8 mouse cellular contexts compared by ENCODE assay signal in genomic region chr13:37506046-37506445, GRCm38 (mm10).
DNase-seq lines count a peak whose midpoint lies in the region; ATAC-seq lines count a peak whose summit lies in the region.

No protein-coding gene starts in this region.

- H3K4me3 ChIP-seq in heart, embryonic 16.5 days (ENCODE audit: low read length), result no peak overlapping the region
- H3K4me3 ChIP-seq in limb, embryonic 15.5 days, result no peak overlapping the region

- no peaks in the 10 kb centered on the region for H3K36me3 ChIP-seq in heart, embryonic 16.5 days (ENCODE audit: control insufficient read depth, insufficient read depth)
- no peaks in the 10 kb centered on the region for H3K36me3 ChIP-seq in limb, embryonic 15.5 days

- no peak overlapping the region for H3K4me2 ChIP-seq in heart, embryonic 16.5 days (ENCODE audit: low read depth, low read length)
- H3K4me2 ChIP-seq in limb, embryonic 15.5 days, result no peak overlapping the region

- ATAC-seq in heart, embryonic 16.5 days (replicated peaks; ENCODE audit: extremely low read depth, insufficient read depth, low FRiP score), result peak; percentile 53
- no peak for ATAC-seq in limb, embryonic 15.5 days (ENCODE audit: insufficient number of reproducible peaks, low FRiP score, low TSS enrichment, low read depth)
- no peak for ATAC-seq in megakaryocyte-erythroid progenitor cell, adult 5-6 weeks (replicated peaks; ENCODE audit: low FRiP score, low TSS enrichment, poor library complexity, severe bottlenecking)

- 53% methylated on average over 10 of the region's 10 CpGs for WGBS in heart, embryonic 16.5 days
- 69% methylated on average over 10 of the region's 10 CpGs for WGBS in limb, embryonic 15.5 days

- peak overlapping the region; percentile 83 for H3K27ac ChIP-seq in heart, embryonic 16.5 days (ENCODE audit: low read length)
- peak overlapping the region; percentile 73; the same call in 1 of the 2 replicates for H3K27ac ChIP-seq in limb, embryonic 15.5 days

- DNase-seq in cerebellum, adult 11-12 months, result peak; percentile 12
- no peak for DNase-seq in cerebellum, adult 9-10 months
- peak; percentile 93 for DNase-seq in adrenal gland, adult 2 months
- DNase-seq in layer of hippocampus, postnatal 10 days (ENCODE audit: low spot score in 2 of 2), result no peak
- DNase-seq in thymus, postnatal 36 days, result no peak

- H3K27me3 ChIP-seq in heart, embryonic 16.5 days (ENCODE audit: control insufficient read depth, insufficient read depth, low read length), result peaks cover 2% of the 10 kb centered on the region; the same call in 1 of the 2 replicates
- H3K27me3 ChIP-seq in limb, embryonic 15.5 days, result no peaks in the 10 kb centered on the region

- peak overlapping the region; percentile 49; the same call in 1 of the 2 replicates for H3K9ac ChIP-seq in heart, embryonic 16.5 days (ENCODE audit: low read length)
- H3K9ac ChIP-seq in limb, embryonic 15.5 days, result no peak overlapping the region

- no peaks in the 10 kb centered on the region for H3K9me3 ChIP-seq in heart, embryonic 16.5 days (replicated peaks; ENCODE audit: control insufficient read depth, low read length)
- H3K9me3 ChIP-seq in limb, embryonic 15.5 days, result no peaks in the 10 kb centered on the region

- H3K4me1 ChIP-seq in heart, embryonic 16.5 days (ENCODE audit: control insufficient read depth, insufficient read depth, low read length), result peaks cover 44% of the 10 kb centered on the region
- peaks cover 47% of the 10 kb centered on the region for H3K4me1 ChIP-seq in limb, embryonic 15.5 days

Comparison
In these comparisons a context has a peak if more than half of its experiments do, and no peak if none do; other contexts are left out.
1. DNase-seq: peak in cerebellum, adult 11-12 months (single experiment) and adrenal gland, adult 2 months (single experiment); none in cerebellum, adult 9-10 months (single experiment), layer of hippocampus, postnatal 10 days (0 of 2) and thymus, postnatal 36 days (0 of 2).